Mouse (Mus musculus): ENCODE data around the gene Cadps. TPM values are rescaled to one million over a fixed set of nuclear protein-coding genes. Genes with fewer than 3 reads are reported as not detected.

Cadps gene
- total RNA-seq, 2 experiments from 2014 or later, result 0.15 TPM; not detected in 1

GRCm38 (mm10) chr14:12391167-12391566, 431.7 kb downstream of the Cadps start:
- no peak for DNase-seq

- DNase-seq, result no peak
These were observed 434.0 kb downstream of the Cadps start for GRCm38 (mm10) chr14:12388806-12389436.

- DNase-seq, result no peak
These were observed 434.6 kb downstream of the Cadps start for GRCm38 (mm10) chr14:12388192-12388795.

- no peak for DNase-seq
These were observed 435.7 kb downstream of the Cadps start for GRCm38 (mm10) chr14:12387176-12387575.

- no peak for DNase-seq
These were observed 445.0 kb downstream of the Cadps start for GRCm38 (mm10) chr14:12377883-12378282.

- DNase-seq, result no peak
These were observed 445.6 kb downstream of the Cadps start for GRCm38 (mm10) chr14:12377289-12377688.

- no peak for DNase-seq
These were observed 447.4 kb downstream of the Cadps start for GRCm38 (mm10) chr14:12375451-12375850.

- DNase-seq, result no peak
These were observed 472.5 kb downstream of the Cadps start for GRCm38 (mm10) chr14:12350271-12350916.

GRCm38 (mm10) chr14:12349334-12350090, 473.4 kb downstream of the Cadps start:
- no peak for DNase-seq

GRCm38 (mm10) chr14:12348089-12348488, 474.8 kb downstream of the Cadps start, which contains the start of gene Fezf2:
Gene Fezf2 (minus strand): TSS chr14:12348189.
- DNase-seq, result no peak

GRCm38 (mm10) chr14:12346865-12347600, 475.8 kb downstream of the Cadps start:
- no peak for DNase-seq

GRCm38 (mm10) chr14:12346011-12346864, 476.6 kb downstream of the Cadps start:
- no peak for DNase-seq

- DNase-seq, result no peak
These were observed 477.5 kb downstream of the Cadps start for GRCm38 (mm10) chr14:12345241-12345921.

- no peak for DNase-seq
These were observed 478.1 kb downstream of the Cadps start for GRCm38 (mm10) chr14:12344746-12345240.

- DNase-seq, result no peak
These were observed 478.7 kb downstream of the Cadps start for GRCm38 (mm10) chr14:12344061-12344745.

- DNase-seq, result no peak
These were observed 479.4 kb downstream of the Cadps start for GRCm38 (mm10) chr14:12343451-12343941.

GRCm38 (mm10) chr14:12342458-12343131, 480.3 kb downstream of the Cadps start:
- DNase-seq, result no peak

- DNase-seq, result no peak
These were observed 481.0 kb downstream of the Cadps start for GRCm38 (mm10) chr14:12341789-12342457.

Measured in heart, adult 18-20 months (tissue).